Mouse (Mus musculus) erythroid progenitor cell, adult 5-6 weeks (primary cell): ENCODE results near the gene Prkab2. TPM values are rescaled to one million over a fixed set of nuclear protein-coding genes. Genes with fewer than 3 reads are reported as not detected.

ENCODE experiments used
- ATAC-seq: replicated peaks from 2 replicates; pipeline ENCODE4 v1.8.0; 2016; ENCODE audit warnings: moderate number of reproducible peaks, mild to moderate bottlenecking, moderate TSS enrichment, inconsistent platforms; ENCODE audit not compliant: poor library complexity, low FRiP score, severe bottlenecking
- total RNA-seq, 2 experiments: library from RNA; stranded (forward) in 1 of 2; stranded (reverse) in 1 of 2; fragments of 150-400 nt in 1 of 2; fragments of 186-747, 209-891 nt in 1 of 2; gene quantifications; 2 replicates each; pipeline versions ENCODE4 v1.2.3 to v1.2.4; 2015 to 2017; ENCODE audit warnings: low replicate concordance in 2 of 2

Prkab2 gene
- total RNA-seq, 2 experiments from 2014 or later = 0.38 to 0.42 TPM

DNA sequence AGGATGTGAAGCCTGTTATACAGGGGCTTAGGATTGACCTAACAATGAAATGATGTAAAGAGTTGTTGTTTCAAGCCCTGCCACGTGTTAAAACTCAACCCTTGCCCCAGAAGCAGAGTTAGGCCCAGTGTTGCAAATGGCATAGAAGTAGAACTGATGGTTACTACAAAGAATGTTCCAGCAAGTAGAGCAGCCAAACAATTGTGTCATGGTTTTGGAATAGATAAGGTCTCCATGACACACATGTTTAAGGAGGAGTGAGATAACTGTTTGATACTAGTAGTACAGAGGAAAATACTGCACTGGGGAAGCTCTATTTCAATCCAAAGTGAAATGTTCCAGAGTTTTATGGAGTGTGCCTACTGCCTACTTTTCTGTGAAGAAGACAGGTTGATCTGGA is 9.5 kb upstream of the Prkab2 start:
- no peak for ATAC-seq

DNA sequence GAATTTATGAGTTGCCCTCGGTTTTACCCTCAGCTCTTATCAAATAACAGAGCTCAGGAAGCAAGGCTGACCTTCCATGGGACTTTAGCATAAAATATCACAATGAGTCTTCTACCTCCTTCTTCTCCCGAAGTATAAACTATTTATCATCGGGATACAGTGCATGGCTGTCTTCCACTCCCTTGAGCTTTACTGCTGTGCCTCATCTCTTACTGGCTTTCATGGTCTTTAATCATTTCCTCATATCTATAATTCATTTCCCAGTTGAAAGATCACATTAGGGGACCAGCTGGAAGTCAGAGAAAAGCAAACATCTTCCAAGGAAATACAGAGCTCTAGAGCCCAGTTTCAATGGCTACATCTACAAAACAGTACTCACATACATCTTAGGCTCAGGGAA is 9.0 kb upstream of the Prkab2 start:
- ATAC-seq = no peak

DNA sequence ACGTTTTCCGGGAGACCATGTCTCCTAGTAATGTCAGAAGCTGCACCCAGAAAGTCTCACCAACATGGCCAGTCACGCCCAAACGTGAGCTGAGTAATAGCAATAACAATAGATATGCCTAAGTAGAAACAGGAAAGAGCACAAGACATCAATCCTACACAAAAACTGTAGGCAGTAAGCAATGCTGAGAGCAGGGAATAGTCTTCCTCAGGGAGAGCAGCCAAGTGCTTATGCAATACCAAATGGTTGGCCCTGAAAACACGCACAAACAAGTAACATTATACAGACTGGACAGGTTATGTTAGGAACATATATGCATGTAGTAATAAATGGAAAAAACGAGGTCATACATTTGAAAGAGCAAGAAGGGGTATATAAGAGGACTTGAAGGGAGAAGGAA is 8.5 kb upstream of the Prkab2 start:
- ATAC-seq = no peak

DNA sequence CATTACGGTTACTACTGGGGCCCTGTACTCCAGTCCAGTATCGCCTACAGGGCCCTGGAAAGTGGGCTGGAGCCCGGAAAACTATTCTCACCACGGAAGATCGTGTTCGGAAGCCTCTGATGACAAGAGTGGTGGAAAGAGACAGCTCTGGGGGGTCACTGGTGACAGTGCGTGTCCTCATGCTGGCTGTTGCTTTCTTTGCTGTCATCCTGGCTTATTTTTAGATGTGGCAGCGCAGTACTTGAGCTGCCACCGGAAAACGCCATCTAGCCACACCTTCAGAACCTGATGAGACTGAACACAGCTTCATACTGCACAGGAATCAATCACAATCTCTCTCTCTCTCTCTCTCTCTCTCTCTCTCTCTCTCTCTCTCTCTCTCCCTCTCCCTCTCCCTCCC is 6.4 kb upstream of the Prkab2 start:
- ATAC-seq = no peak

DNA sequence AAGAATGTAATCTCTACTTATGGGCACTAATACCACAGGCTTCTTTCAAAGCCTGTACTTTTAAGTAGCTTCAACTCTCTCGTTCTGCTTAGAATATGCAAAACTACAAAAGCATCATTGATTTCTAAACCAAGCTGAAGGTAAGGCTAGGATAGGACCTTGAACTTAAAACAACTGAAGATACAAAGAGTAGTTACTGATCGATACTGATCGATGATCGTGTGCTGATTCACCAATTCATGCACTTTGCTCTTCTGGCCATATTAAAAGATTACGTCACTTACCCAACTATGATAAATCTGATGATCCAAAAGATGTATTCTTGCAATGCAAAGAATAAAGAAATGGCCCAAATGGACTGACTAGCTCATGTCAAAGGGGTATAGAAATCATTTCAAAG is 4.2 kb upstream of the Prkab2 start:
- ATAC-seq = no peak

DNA sequence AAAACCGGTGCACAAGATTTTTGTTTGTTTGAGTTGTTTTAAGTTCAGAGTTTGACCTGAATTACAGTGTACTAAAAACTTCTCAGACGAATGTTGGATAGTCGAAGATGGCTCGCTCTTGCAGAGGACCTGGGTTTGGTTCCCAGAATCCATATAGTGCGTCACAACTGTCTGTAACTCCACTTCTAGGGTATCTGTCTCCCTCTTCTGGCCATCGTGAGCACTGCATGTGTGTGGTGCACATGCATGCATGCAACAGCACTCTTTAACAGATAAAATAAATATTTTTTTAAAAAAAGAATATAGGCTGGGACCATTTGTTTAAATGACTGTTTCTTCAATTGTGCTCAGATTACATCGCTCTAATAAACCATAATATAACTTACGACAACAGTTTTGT is 3.1 kb upstream of the Prkab2 start:
- no peak for ATAC-seq

DNA sequence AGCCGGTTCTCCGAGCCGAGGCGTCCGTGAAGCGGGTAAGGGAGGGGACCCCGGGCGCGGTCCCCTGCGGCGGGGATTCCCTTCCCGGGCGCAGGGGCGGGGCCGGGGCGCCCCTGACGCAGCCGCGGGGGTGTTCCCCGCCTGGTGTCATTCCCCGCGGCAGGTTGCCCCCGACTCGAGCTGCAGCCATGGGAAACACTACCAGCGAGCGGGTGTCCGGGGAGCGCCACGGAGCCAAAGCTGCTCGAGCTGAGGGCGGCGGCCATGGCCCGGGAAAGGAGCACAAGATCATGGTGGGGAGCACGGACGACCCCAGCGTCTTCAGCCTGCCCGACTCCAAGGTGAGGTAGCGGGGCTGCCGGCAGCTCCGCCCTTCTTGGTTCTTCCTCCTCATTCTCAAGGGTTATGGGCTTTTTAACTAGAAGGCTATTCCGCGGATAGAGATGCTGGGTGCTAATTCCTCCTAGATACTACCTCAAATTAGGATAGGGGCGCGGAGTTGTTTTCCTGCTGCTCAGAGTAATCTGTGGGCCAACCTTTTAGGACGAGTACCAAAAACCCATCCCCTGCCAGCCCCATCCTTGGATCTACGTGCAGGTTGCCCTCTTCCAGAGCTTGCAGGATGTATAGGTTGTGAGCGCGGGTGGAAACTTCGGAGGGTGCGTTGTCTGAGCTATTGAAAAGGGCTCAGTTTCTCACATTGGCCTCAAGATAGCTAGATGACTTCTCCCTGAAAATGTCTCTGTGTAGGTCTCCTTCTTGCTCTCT is 617 bp downstream of the Prkab2 start:
- ATAC-seq = peak; percentile 18; the same call in 1 of the 2 replicates

DNA sequence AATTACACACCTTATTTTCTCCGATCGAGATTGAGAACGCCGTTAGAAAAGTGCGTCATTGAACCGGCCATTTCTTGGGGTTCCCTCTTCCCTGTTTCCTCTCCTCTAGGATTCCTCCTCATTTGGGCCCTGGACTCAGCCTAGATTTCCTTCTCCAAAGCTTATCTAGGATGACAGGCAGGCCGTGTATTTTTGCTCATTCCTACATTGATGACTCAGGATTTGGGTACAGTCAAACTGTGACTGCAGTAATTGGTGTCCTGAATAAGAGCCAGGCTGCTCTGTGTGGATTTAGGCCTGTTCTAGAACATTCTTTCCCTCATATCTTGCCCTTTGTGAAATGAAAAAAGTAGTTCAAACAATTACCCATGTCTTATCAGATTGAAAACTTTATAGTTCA is 1.8 kb downstream of the Prkab2 start:
- ATAC-seq = no peak

DNA sequence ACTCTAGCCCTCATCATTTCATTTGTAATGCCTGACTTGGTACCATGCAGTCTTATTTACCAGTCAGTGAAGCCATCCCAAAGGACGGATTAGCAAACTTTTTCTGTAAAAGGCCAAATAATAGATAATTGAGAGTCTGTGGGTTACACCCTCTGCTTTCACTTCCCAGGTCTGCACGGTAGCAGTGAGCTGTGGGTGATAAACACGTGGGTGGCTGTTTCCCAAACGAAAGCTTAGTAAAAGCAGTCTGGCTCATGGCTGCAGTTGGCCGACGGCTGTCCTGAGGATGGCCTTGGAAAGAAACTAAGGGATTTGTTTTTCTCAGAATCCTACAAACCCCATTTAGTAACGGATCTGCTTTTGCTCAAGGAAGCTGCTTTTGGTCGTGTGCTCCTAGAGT is 3.2 kb downstream of the Prkab2 start:
- no peak for ATAC-seq

DNA sequence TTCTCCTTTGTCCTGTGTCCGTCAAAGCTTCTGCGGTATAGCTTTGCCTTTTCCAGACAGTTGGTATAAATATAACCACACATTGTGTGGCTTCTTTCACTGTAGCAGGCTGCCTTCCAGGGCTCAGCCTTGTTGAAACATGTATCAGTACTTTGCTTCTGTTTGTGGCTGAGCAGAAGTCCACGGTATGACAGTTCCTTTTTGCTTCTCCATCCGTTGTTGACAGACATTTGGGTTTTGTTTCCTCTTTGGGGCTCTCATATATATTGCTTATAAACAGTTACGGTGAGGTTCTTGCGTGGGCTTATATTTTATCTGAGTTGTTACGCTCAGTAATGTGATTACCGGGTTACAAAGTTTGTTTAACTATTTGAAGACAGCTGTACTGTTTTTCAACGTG is 7.5 kb downstream of the Prkab2 start:
- no peak for ATAC-seq

DNA sequence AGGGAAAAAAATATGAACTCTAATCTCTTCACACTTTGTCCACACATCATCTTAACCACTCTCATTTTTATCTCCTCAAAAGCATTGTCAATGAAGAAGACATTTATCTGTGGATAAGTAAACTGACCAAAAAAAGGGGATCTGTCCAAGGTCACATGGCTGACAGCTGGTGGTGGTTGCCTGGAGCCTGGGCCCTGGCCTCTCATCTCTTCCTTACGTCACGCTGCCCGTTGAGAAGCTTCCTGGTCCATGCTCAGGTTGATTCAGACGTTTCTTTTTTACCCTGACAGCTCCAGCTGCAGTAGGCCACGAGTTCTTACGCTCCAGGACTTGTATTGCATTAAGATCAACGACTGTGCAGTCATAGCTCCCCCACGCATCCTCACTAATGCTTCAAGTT is 8.2 kb downstream of the Prkab2 start:
- ATAC-seq = no peak

DNA sequence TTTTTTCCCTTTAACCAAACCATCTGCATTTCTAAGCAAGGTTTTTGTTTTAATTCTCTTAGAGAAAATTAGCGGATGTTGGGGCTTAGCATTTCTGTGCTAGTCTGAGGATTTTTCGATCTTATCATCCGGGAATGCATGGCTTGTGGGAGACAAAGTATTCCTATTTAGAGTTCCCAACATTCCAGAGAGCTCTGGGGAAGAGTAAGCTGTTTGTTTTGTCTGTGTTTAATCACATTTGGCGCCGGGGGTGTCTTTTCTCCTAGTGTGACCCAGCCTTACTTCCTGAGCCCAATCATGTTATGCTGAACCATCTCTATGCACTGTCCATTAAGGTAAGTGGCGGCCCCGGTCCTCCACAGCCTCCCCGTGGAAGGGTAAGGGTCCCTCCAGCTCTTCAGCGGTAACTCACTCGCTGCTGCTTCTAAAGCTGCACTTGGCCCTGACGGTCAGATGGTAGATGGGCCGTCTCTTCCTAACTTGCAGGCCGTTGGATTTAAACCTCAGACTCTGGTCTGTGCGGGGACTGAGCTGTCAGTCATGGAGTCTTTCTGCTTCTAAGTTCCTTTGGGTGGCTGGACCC is 9.2 kb downstream of the Prkab2 start:
- no peak for ATAC-seq

DNA sequence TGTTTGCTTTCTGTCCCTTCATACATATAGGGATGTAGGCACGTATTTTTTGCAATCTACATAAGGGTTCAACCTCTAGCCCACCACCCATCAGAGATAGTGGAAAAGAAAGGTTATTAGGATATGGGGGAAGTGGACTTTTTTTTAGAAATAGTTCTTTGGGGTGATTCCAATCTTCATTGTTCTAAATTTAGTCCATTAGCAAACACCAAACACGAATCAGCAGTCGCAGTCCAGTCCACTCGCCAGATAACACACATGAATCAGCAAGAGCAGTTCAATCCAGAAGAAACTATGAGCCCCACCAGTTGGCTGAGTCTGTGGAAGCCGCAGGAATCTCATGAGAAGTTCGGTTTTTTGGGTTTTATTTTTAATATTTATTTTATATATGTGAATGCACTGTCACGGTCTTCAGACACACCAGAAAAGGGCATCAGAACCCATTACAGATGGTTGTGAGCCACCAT is 16.7 kb downstream of the Prkab2 start, which contains the start of gene Gm17651:
TSS of gene Gm17651 (minus strand) at position 51 of the 467 bp plus-strand sequence.
- no peak for ATAC-seq

DNA sequence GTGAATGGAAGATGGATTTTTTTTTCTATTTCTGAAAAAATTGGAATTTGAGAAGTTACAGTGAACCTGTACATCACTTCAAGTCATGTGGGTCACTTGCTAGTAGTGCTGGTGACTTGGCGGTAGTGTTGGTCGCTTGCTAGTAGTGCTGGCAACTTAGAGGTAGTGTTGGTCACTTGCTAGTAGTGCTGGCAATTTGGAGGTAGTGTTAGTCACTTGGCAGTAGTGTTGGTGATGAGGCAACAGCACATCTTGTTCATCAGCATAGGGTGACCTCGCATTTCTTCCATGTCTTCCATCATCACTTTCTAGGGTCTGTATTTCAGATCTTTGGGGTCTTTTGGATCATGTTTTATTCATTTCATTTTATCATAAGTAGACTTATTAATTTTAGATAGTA is 18.1 kb downstream of the Prkab2 start:
- ATAC-seq = no peak

DNA sequence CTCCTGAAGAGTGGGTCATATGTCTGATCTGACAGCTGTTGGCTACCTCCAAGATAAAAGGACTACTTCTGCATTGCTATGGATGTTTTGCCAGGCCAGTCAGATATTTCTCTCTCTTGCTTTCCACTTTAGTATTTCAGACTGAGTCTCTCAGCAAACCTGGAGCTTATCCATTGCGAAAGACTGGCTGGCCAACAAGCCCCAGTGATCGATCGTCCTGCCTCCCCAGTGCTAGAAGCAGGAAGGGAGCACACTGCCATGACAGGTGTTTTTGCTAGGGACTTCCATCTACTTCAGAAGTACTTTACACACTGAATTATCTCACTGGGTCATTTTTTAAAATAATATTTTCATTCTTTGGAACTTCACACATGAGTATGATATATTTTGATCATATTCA is 20.4 kb downstream of the Prkab2 start:
- no peak for ATAC-seq

DNA sequence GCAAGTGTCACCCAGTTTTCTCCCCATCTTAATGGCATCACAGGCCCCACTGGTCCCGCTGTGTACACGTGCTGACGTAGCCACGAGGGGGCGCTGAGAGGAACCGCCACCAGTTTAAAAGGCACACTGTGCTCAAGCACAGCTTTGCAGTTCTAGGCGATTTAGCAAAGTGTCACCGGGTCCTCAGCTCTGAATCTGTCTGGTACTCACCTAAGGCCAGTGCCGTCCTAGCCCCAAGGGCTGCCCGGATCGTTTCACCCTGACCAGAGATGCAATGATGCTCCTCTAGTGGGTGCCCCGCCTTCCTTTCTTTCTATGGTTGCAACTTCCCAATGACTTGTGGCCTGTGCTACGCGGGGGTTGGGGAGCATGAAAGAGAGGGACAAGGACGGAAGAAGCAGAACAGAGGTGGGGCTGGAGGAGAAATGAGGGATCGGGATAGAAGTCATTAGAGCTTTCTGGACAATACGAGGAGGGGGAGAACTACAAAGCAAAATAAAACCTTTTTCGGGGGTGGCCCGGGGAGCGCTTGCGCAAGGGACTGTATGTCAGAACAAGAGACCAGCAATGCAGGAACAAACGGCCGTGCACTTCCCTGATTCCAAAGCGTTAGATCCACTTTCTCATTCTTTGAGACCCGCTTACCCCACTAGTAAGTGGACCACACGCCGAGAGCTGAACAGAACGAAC is 22.8 kb downstream of the Prkab2 start:
- ATAC-seq = peak; percentile 73

DNA sequence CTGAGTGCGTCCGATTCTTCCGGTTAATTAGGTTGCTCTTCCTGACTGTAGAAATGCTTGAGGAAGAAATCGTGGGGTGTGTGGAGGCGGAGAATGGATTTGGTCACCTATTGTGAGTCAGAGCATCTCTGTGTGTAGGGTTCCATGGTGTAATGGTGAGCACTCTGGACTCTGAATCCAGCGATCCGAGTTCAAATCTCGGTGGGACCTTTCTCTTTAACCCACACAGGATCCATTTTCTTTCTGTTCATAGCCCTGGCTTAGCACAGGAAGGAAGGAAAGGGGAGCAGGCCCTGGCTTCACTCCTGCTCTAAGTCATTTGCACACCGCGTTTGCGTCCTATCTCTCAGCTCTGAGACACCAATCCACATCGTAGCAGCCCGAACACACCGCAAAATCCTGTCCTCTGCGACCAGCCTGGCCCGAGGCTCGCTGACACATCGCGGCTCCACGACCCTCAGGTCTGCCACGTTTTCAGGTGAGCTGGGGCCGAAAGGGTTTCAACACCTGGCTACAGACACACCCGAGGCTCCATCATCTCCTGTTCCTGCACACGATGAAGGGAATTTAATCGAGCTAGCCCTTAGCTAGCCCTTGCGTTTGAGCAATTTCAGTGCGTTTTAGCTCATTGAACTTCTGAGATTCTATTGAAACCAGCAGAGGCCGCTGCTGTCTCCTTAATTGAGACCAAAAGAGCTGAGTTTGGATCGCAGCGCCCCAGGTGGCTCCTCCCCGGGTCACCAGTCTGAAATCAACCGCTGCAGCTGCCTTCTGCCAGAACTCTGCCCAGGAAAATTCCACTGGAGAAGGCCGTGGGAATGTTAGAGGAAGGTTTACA is 23.5 kb downstream of the Prkab2 start:
- peak; percentile 63 for ATAC-seq

DNA sequence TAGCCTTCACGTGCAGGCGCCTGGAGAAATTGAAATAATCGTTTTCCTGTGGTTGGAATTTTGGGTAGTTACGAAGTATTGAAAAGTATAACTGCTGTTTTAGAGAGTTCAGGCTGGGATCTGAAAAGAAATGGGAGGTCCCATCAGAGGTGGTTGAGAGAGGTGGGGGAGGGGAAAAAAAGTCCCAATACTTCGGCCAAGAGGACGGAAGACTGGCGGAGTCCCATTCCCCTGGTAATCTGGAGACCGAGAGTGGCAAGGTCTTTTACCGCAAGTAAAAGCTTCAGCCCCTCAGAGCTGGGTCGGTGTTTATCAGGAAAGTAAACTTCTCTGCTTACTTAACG is 24.1 kb downstream of the Prkab2 start:
- no peak for ATAC-seq

DNA sequence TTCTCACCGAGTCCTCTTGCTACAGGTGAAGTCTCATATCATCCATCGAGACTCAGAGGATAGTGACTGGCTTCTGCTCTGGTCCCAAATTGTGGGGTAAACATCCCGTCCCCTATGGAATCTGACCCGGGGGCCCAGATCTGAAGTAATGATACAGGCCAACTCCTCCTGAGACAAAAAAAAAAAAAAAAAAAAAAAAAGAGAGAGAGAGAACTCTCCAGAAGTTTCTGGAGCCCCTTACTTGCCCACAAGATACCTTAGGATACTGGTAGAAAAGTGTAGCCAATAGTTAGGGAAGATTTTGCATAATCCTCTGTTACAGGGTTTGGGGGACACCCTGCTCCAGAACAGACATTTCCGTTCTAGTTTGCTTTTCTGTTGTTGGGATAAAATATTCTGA is 24.6 kb downstream of the Prkab2 start:
- no peak for ATAC-seq

DNA sequence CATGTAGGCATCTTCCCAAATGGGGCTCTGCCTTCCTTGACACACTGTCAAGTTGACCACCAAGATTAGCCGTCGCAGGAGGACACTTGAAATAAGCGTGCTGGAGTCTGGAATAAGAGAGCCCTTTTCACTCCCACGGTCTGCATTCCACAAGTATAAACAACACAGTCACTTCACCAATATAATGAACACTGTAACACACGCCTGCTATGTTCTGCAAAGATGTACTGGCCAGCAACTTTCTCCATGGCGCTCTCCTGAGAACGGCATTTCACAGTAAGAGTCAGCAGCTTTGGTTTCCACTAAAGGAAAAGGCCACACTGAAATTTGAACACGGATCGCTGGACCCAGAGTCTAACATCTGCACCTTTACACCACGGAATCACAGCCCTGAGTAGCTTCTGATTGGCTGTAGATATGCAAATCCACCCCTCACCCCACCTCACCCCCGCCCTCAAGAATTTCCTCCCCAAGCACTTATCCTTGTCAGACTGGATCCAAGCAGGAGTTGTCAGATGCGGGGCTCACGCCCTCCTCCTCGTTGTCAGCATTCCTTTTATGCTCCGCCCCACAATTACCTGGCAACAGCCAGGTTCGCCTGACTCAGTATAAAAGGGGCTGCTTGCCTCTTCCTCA is 25.7 kb downstream of the Prkab2 start:
- ATAC-seq = no peak
